Mouse (Mus musculus) cerebellum, adult 2 months (tissue): ENCODE results near the gene Mapk9. TPM values are rescaled to one million over a fixed set of nuclear protein-coding genes. Genes with fewer than 3 reads are reported as not detected.
A peak's percentile ranks its signal among the peaks of the same experiment; 100 is the strongest.

ENCODE experiments used
- DNase-seq, 2 experiments: peaks; one replicate each; pipeline ENCODE4 v3.0.0; 2021
- H3K27ac ChIP-seq: fragments of 200-500 bp; 2 replicates; pipeline ENCODE4 v1.5.1; 2012; ENCODE audit warnings: low read length, control low read depth, inconsistent platforms; ENCODE audit not compliant: insufficient read depth
- H3K27me3 ChIP-seq: fragments of 200-500 bp; 2 replicates; pipeline ENCODE4 v1.6.1; 2012; ENCODE audit warnings: inconsistent platforms, mild to moderate bottlenecking, low read length, moderate library complexity; ENCODE audit not compliant: control insufficient read depth, insufficient read depth
- H3K4me1 ChIP-seq: fragments of 200-500 bp; 2 replicates; pipeline ENCODE4 v1.6.1; 2011; ENCODE audit warnings: low read length; ENCODE audit not compliant: control insufficient read depth, insufficient read depth
- H3K4me3 ChIP-seq: fragments of 200-500 bp; replicated peaks from 2 replicates; pipeline ENCODE3; 2011; ENCODE audit warnings: mild to moderate bottlenecking, low read depth, low read length, control low read depth; ENCODE audit not compliant: insufficient read depth
- CTCF ChIP-seq: fragments of 200-500 bp; IDR thresholded peaks from 2 replicates; pipeline ENCODE4 v1.5.1; 2011; ENCODE audit warnings: low read depth, mild to moderate bottlenecking, control low read depth, low read length, moderate library complexity, borderline replicate concordance; ENCODE audit not compliant: insufficient read depth
- POLR2A ChIP-seq: fragments of 200-500 bp; IDR thresholded peaks from 2 replicates; pipeline ENCODE4 v1.6.1; 2011; ENCODE audit warnings: low read length, control low read depth, borderline replicate concordance; ENCODE audit not compliant: insufficient read depth
- WGBS: fragments of 180-500 bp; shearing (Covaris S2); methylation state at CpG from one replicate; pipeline ENCODE4 v1.1.7; 2018; 5-methylcytosine and 5-hydroxymethylcytosine counted together
- polyA plus RNA-seq: library from polyadenylated mRNA; depleted of rRNA; stranded (reverse); fragments of >200 nt; gene quantifications from 2 replicates; pipeline ENCODE4 v1.2.3, GENCODE M21; 2012

Gene Mapk9
- polyA plus RNA-seq, 1 experiment: 146 TPM

GRCm38 (mm10) chr11:49900962-49901658 lies 54.6 kb downstream of the Mapk9 start:
- Histone ChIP-seq H3K4me3 (peak overlapping the region; percentile 46), H3K4me1 (0 out of 2 replicates have a peak, but pooled peaks cover 3% of the 10 kb centered on the region), H3K27me3 (no peaks in the 10 kb centered on the region), H3K27ac (no peak overlapping the region)
- DNase-seq: no peak
- TF ChIP-seq CTCF (no peak), POLR2A (no peak)
- WGBS: 12% methylated on average over 15 of the region's 15 CpGs

GRCm38 (mm10) chr11:49901659-49902458 lies 55.3 kb downstream of the Mapk9 start, which contains the start of gene Rasgef1c:
Rasgef1c (plus strand) TSS chr11:49901835.
- Histone ChIP-seq H3K4me1 (0 out of 2 replicates have a peak, but pooled peaks cover 3% of the 10 kb centered on the region), H3K27me3 (no peaks in the 10 kb centered on the region), H3K4me3 (peak within 1 kb of the TSS; percentile 70), H3K27ac (no peak within 1 kb of the TSS)
- DNase-seq: peak; percentile 85 to 91
- 2% methylated on average over 90 of the region's 99 CpGs for WGBS
- TF ChIP-seq CTCF (peak; percentile 66), POLR2A (0 out of 2 replicates have a peak, but pooled peaks have one; percentile 22)

GRCm38 (mm10) chr11:49903333-49903732 lies 56.8 kb downstream of the Mapk9 start:
- 21% methylated on average over 7 of the region's 7 CpGs for WGBS
- Histone ChIP-seq H3K4me1 (0 out of 2 replicates have a peak, but pooled peaks cover 3% of the 10 kb centered on the region), H3K27me3 (no peaks in the 10 kb centered on the region), H3K4me3 (no peak overlapping the region), H3K27ac (no peak overlapping the region)
- peak; percentile 67 to 88 for DNase-seq
- TF ChIP-seq CTCF: peak; percentile 86
- TF ChIP-seq POLR2A: no peak

- no peak for TF ChIP-seq POLR2A
- TF ChIP-seq CTCF: no peak
- H3K27ac ChIP-seq: no peak overlapping the region
- 42% methylated on average over 15 of the region's 15 CpGs for WGBS
- no peaks in the 10 kb centered on the region for H3K4me1 ChIP-seq
- no peaks in the 10 kb centered on the region for H3K27me3 ChIP-seq
- DNase-seq: no peak
- no peak overlapping the region for H3K4me3 ChIP-seq
Measured at GRCm38 (mm10) chr11:49918521-49919180, 72.1 kb downstream of the Mapk9 start.

DNA sequence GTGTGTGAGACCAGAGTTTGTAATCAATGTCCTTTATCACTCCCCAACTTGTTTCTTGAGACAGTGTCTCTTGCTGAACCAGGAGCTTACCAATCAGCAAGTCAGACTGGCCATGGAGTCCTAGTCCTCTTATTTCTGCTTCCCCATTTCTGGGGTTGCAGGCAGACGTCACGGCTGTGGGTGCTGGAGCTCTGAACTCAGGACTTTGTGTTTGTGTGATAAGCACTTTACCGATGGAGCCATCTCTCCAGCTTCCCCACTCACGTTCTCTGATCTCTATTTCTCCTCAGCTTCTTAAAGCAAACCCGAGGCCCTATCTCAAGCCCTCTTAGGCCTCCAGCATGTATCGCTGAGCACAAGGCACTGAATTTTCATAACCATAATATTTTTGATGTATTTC lies 72.8 kb downstream of the Mapk9 start:
- WGBS: 95% methylated on average over 6 of the region's 6 CpGs
- Histone ChIP-seq H3K27me3 (no peaks in the 10 kb centered on the region), H3K4me1 (no peaks in the 10 kb centered on the region), H3K4me3 (no peak overlapping the region), H3K27ac (no peak overlapping the region)
- no peak for DNase-seq
- TF ChIP-seq POLR2A (no peak), CTCF (no peak)

DNA sequence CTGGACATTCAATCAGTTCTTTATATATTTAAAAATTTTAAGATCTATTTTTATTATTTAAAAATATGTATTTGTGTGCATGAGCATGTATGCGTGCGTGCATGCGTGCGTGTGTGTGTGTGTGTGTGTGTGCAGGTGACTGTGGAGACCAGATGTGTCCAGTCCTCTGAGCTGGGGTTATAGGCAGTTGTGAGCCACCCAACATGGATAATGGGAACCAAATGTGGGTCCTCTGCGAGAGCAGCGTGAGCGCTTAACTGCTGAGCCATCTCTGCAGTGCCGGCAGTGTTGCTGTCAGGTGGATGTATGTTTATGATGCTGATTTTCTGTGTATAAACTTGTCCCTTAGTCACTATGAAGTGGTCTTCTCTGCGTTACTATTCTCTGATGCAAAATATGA lies 77.0 kb downstream of the Mapk9 start:
- 96% methylated on average over 9 of the region's 9 CpGs for WGBS
- no peaks in the 10 kb centered on the region for H3K27me3 ChIP-seq
- H3K4me3 ChIP-seq: no peak overlapping the region
- no peak for DNase-seq
- TF ChIP-seq POLR2A (no peak), CTCF (no peak)
- H3K27ac ChIP-seq: no peak overlapping the region
- H3K4me1 ChIP-seq: no peaks in the 10 kb centered on the region

- TF ChIP-seq POLR2A (no peak), CTCF (no peak)
- no peak overlapping the region for H3K4me3 ChIP-seq
- H3K27ac ChIP-seq: no peak overlapping the region
- H3K27me3 ChIP-seq: no peaks in the 10 kb centered on the region
- peaks cover 3% of the 10 kb centered on the region; the same call in 1 of the 2 replicates for H3K4me1 ChIP-seq
- no peak for DNase-seq
- 86% methylated on average over 7 of the region's 7 CpGs for WGBS
Measured at GRCm38 (mm10) chr11:49926183-49926582, 79.6 kb downstream of the Mapk9 start.

GRCm38 (mm10) chr11:49927169-49927568 lies 80.6 kb downstream of the Mapk9 start:
- Histone ChIP-seq H3K27me3 (no peaks in the 10 kb centered on the region), H3K27ac (no peak overlapping the region), H3K4me3 (no peak overlapping the region), H3K4me1 (peaks cover 10% of the 10 kb centered on the region; the same call in 1 of the 2 replicates)
- DNase-seq: no peak
- TF ChIP-seq POLR2A (no peak), CTCF (no peak)
- 37% methylated on average over 4 of the region's 4 CpGs for WGBS
